Mouse (Mus musculus) NIH3T3 (cell line): ENCODE measurements around the gene Bgn.
A peak's percentile ranks its signal among the peaks of the same experiment; 100 is the strongest.

Experiments used
- DNase-seq: peaks from one replicate; pipeline ENCODE4 v3.0.0-alpha.2; 2012; ENCODE audit warnings: low read depth

The Bgn gene

GRCm38 (mm10) chrX:73483484-73483810, at the start of gene Bgn:
Bgn (plus strand) TSS chrX:73483602.
- peak; percentile 77 for DNase-seq

DNA sequence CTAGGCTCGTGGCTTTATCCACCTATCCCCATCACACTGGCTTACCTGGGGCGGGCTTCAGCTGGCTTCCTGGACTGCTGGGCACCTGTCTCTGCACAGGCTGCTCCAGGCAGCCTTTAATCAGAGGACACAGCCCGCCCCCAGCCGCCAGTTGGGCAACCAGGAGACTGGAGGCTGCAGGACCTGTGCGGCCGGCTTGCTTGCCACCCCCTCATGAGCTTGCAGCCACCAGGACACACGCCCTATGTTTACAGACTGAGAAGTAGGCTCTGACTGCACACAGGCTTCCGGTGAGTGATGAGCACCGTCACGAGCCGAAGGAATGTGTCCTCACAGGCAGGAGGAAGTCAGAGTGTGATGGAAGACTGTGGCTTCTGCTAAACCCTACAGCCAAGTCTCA, 48.1 kb upstream of the Bgn start, which contains the start of gene Trex2:
TSS of gene Trex2 (minus strand) at position 93 of the 400 bp plus-strand sequence.
- no peak for DNase-seq

DNA sequence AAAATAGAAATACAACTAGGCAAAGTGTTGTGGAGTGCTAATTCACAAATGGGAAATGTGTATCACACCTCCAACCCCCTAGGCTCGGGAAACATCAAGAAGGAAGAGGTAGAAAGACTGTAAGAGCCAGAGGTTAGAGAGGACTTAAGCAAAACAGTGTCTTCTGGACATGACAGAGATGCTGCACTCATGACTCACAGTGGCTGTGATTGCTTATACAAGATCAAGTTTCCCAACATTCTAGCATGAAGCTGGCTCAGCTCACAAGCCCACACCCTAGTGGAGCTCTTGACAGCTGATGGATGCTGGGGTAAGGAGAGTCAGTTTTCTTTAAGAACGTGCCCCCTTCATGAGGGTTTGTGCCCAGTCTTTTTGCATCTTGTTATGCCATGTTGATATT, 42.0 kb upstream of the Bgn start:
- DNase-seq: peak; percentile 62

GRCm38 (mm10) chrX:73451949-73452348, 31.5 kb upstream of the Bgn start:
- peak; percentile 75 for DNase-seq

- peak; percentile 95 for DNase-seq
Observed at GRCm38 (mm10) chrX:73458877-73459392, 24.5 kb upstream of the Bgn start, which contains the start of gene Haus7. Haus7 (minus strand) TSS chrX:73459044.

GRCm38 (mm10) chrX:73460792-73461191, 22.6 kb upstream of the Bgn start:
- DNase-seq: peak; percentile 56

DNA sequence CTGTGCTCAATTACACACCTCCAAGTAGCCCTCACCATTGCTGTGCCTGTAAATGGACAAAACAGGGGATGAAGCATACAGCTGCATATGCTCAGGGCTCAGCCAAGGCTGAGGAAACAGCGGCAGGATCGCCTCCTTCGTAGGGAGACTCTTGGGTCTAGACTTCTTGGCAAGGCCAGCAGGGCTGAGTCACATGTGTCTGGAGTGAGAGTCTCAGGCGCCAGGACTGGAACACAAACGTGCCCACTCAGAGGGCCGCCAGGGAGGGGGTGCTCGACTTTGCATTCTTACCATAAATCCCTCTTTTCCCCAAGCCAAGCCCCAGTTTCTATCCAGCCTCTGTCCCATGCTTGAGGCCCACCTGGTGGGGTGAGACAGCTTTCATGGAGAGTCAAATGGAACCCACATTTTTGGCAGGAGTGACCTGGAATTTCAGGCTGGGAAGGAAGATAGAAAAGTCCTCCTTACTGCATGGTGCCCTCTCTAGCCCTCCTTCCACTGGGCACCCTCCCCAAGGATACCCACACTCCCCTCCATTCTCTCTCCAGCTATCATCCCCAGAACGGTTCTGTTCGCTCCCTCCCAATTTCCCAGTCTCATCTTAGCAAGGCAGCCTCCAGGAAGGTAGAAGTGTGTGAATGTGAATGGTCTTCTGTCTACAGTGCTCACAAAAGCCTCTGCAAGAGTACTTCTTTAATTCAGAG, 17.8 kb upstream of the Bgn start:
- DNase-seq: peak; percentile 87

DNA sequence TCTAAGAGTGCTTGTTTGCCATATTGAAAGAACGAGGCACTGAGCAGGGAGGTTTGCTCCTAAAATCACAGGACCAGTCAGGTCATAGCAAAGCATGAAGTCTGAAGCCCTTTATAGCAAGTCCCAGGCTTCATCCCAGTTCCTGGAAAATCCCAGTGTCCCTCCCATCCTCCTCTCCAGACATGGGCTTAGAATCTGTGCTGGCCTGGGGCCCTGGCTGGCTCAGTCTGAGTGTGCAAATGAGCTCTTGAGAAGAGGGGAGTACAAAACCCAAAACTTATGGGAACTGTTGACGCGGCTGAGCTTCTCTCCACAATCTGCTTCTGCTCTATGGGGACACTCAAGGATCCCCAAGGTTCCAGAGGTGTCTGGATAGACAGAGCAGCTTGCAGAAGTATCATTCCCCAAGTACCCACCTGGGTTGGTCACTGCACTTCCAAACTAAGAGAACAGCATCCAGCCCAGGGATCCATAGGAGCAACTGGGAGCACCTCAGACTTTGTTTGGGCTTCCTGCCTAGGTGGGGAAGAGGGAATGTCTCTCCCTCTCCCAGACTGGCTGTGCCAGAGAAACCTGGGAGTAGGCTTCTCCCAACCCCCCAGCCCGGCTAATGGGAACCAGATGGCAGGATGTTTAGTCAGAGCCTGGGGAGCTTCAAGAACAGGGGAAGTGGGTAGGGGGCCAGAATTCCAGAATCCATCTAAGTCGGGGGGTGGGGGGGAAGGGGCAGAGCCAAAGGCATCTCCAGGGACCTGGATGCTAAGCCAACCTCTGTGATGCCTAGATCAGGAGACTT, 15.8 kb upstream of the Bgn start:
- peak; percentile 89 for DNase-seq

DNA sequence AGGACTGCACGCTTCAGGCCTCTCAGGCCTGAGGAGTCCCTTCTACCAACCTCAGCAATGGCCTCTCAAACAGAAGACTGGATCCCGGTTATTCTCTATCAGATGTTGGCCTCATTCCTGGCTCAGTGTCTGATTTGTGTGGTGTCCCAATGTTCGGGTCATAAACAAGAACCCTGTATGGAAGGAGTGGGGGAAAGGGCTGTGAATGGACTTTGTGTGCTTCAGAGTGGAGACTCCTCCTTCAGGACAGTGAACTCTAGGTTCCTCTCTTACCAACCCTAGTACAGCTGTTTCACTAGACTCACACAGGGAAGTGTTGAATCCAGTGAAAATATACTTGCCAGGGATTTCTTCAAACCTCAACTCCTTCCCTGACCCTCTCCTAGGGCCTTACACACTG, 15.1 kb upstream of the Bgn start:
- DNase-seq: peak; percentile 66

- peak; percentile 58 for DNase-seq
Observed at GRCm38 (mm10) chrX:73468752-73469151, 14.7 kb upstream of the Bgn start.

DNA sequence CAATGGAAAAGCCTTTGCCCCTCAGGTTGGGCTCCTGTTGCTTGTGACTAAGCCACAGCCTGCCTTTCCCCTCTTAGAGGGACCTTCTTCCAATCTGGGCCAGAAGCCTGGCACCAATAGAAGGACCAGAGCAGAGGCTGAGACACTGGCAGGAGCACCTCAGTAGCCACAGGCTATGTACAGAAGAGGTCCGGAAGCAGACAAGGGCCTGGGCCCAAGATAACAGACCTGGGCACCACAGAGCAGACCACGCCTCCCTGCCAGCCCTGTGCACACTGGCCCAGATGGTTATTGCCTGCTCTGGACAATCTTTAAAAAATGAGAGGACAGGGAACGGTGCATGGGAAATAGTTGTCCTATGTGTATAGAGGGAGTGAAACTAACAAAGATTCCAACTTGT, 11.6 kb upstream of the Bgn start:
- no peak for DNase-seq

DNA sequence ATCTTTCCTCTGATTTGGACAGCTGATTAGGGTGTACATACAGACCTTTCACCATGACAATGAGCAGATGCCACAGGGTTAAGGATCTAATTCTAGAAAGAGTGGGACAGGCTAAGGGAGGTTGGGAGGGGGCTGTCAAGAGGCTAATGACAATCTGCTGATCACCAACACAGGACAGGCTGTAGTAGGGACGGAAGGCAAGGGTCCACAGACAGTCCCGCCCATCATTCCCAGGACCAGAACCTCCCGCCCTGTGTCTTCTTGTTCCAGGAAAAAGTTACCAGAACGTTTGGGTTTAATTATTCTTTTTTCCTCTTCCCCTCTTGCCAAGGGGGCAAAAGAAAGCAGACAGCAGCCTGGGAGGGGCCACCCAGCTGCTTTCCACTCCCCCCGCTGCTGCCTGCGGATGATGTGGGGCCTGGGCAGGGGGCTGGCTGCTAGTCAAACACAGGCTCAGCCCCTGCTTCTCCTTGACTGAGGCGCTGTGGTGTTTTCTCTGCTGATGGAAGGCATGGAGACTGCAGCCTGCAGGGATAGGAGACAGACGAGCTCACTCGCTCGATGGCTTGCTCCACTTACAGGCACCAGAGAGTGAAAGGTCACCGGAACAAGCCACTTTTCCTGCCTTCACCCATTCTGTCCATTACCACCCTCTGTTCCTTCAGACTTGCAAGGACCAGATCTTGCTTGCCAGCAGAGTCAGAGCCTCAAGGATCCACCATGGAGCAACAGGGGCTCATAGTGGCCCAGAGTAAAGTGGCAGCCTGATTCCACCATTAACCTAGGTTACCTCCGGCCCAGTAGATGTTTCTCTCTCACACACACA, 8.8 kb upstream of the Bgn start:
- no peak for DNase-seq

- DNase-seq: no peak
Observed at GRCm38 (mm10) chrX:73475658-73476256, 7.6 kb upstream of the Bgn start.

DNA sequence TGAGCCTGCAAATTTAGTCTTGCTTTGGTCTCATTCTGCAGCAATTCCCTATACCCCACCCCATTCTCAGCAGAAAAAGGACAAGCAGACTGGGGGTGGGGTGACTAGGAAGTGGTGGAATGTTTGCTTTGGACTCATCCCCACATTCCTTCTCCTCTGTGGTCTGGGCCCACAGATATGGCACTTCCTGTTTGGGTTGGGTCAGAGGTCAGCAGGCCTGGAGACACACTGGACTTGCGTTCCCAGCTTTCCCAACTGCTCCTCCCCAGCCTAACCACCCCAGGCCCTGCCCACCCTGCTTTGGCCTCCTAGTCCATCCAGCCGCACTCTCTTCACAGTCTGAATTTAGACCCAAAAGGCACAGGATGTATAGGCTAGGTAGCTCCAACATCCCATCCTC, 6.8 kb upstream of the Bgn start:
- peak; percentile 84 for DNase-seq

DNA sequence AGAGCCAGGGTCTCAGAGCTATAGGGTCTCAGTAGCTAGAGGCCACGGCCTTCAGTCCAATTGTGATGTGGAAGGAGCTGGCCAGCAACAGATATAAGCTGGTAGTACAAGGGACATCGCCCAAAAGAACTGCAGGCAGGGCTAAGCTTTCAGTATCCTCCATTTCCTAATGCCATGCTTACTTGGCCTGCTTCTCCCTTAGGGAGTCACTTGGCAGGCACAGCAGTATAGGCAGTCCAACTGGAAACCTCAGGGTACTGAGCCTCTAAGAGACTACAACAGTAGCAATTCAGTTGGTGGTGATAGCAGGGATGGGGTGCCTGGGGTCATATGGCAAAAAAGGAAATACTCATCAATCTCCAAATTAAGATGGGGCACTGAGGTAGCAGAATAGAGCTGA, 5.9 kb upstream of the Bgn start:
- DNase-seq: peak; percentile 55

- DNase-seq: peak; percentile 64
Observed at GRCm38 (mm10) chrX:73479656-73480055, 3.7 kb upstream of the Bgn start.

DNA sequence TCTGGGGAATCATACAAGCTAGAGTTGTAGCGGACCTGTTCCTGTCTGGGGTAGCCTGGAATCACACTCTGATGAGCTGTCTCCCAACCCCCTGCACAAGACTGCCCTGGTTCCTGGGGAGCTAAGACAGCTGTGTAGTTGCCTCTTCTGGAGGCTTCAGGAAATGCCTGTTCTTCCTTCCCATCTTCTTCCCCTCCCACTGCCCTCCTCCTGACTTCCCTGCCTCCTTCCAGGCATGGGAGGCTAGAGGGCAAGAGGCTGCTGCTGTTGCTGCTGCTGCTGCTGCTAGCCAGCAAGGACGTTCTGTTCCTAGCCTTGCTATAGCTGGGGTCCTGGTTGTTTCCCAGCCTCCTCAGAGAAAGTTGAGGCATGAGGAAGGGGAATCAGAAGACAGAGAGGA, 3.1 kb upstream of the Bgn start:
- DNase-seq: no peak

GRCm38 (mm10) chrX:73482643-73483483, 539 bp upstream of the Bgn start:
- DNase-seq: peak; percentile 70

DNA sequence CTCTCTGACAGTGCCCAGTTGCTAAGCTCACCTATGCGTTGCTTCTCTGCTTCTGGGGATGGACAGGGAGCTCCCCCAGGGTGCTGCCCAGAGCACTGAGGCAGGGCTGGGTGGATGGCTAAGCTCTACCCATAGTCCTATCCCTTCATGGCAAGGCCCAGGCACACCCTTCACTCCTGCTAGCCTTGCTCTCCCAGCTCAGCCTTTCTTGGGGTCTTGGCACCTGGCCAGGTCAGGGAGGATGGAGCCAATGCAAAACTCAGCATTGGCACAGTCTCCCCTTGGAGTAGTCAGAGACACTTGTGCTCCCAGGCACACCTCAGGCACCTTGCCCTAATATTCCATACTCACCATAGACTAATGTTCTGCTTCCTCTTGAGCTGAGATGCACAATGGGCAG, 674 bp downstream of the Bgn start:
- DNase-seq: peak; percentile 64

GRCm38 (mm10) chrX:73484870-73485269, 1.5 kb downstream of the Bgn start:
- peak; percentile 39 for DNase-seq

DNA sequence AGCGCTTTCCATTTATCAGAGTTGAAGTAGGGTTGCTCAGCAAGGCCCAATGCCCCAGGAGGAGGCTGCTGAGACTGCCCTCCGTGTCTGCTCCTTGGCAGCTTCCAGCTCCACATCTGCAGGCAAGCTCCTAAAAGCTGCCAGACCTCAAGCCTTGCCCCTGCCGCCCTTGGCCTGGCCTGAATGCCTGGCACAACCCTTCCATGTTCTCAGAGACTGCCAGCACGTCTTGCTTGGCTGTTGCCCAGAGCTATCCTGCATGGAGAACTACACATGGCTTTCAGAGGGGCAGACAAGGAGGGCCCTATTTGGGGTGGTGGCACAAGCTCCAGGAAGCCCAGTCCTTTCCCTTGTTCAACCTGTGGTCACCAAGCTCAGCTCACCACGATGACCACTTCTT, 3.5 kb downstream of the Bgn start:
- peak; percentile 53 for DNase-seq
